Comparison of ENCODE assay signal across 21 mouse cellular contexts in genomic region chr14:102880658-102881083, GRCm38 (mm10).
A peak's percentile ranks its signal among the peaks of the same experiment; 100 is the strongest.
DNase-seq lines count a peak whose midpoint lies in the region; ATAC-seq lines count a peak whose summit lies in the region.
"Had no signal": no experiment of that assay in that cellular context is flagged by ENCODE, and none has a peak within 500 bp of the region (broad histone marks: within the 10 kb centered on the region; RNA-seq: fewer than 3 reads in every experiment).

No protein-coding gene starts in this region.

- no peak for ATAC-seq in embryonic facial prominence, embryonic 12.5 days (ENCODE audit: insufficient number of reproducible peaks, insufficient read depth, low FRiP score, low TSS enrichment)
- peak; percentile 75 for ATAC-seq in kidney, embryonic 15.5 days (replicated peaks; ENCODE audit: low FRiP score)
- ATAC-seq in lung, embryonic 16.5 days (ENCODE audit: low read depth): peak; percentile 41
- no peak for ATAC-seq in frontal cortex, adult (ENCODE audit: low TSS enrichment)
- ATAC-seq: forebrain, embryonic 16.5 days had no signal

- H3K9ac ChIP-seq in embryonic facial prominence, embryonic 12.5 days: no peak overlapping the region
- H3K9ac ChIP-seq in kidney, embryonic 15.5 days: no peak overlapping the region
- no peak overlapping the region for H3K9ac ChIP-seq in lung, embryonic 16.5 days (ENCODE audit: low read length)
- H3K9ac ChIP-seq: heart, embryonic 12.5 days; hindbrain, embryonic 14.5 days; neural tube, embryonic 13.5 days had no signal

- no peak for DNase-seq in embryonic facial prominence, embryonic 10.5 days (ENCODE audit: low spot score)
- DNase-seq in kidney, adult 9 months: no peak
- DNase-seq in lung, postnatal 14 days: no peak
- DNase-seq in thymus, postnatal 25 days: no peak
- DNase-seq: adrenal gland, adult 8-10 months; cerebellum, adult 18-20 months; gastrocnemius, postnatal 10 days; liver; lung, adult 18-20 months; right cerebral cortex, postnatal 25 days; thymus, adult 18-20 months had no signal

- H3K27ac ChIP-seq in embryonic facial prominence, embryonic 12.5 days: peak overlapping the region; percentile 51; the same call in 1 of the 2 replicates
- no peak overlapping the region for H3K27ac ChIP-seq in embryonic facial prominence, embryonic 10.5 days (replicated peaks)
- peak overlapping the region; percentile 59 for H3K27ac ChIP-seq in kidney, embryonic 15.5 days
- no peak overlapping the region for H3K27ac ChIP-seq in lung, embryonic 16.5 days (ENCODE audit: low read length)
- H3K27ac ChIP-seq: hindbrain, embryonic 14.5 days; neural tube, embryonic 13.5 days had no signal

- H3K4me1 ChIP-seq in embryonic facial prominence, embryonic 12.5 days: peaks cover 3% of the 10 kb centered on the region; the same call in 1 of the 2 replicates
- H3K4me1 ChIP-seq in embryonic facial prominence, embryonic 10.5 days: no peaks in the 10 kb centered on the region
- 0 out of 2 replicates have a peak, but pooled peaks cover 6% of the 10 kb centered on the region for H3K4me1 ChIP-seq in kidney, embryonic 15.5 days
- peaks cover 7% of the 10 kb centered on the region for H3K4me1 ChIP-seq in lung, embryonic 16.5 days (replicated peaks; ENCODE audit: control insufficient read depth, insufficient read depth, low read length)
- H3K4me1 ChIP-seq: heart, embryonic 12.5 days had no signal

- WGBS in embryonic facial prominence, embryonic 12.5 days: 60% methylated on average over 1 of the region's 1 CpGs
- WGBS in embryonic facial prominence, embryonic 10.5 days: 63% methylated on average over 1 of the region's 1 CpGs
- WGBS in kidney, embryonic 15.5 days: 61% methylated on average over 1 of the region's 1 CpGs
- 47% methylated on average over 1 of the region's 1 CpGs for WGBS in lung, embryonic 16.5 days

- no peaks in the 10 kb centered on the region for H3K27me3 ChIP-seq in embryonic facial prominence, embryonic 12.5 days
- no peaks in the 10 kb centered on the region for H3K27me3 ChIP-seq in embryonic facial prominence, embryonic 10.5 days (replicated peaks; ENCODE audit: low read depth, poor library complexity, severe bottlenecking)
- no peaks in the 10 kb centered on the region for H3K27me3 ChIP-seq in kidney, embryonic 15.5 days
- H3K27me3 ChIP-seq in lung, embryonic 16.5 days (ENCODE audit: control insufficient read depth, insufficient read depth, low read depth, low read length): no peaks in the 10 kb centered on the region
- H3K27me3 ChIP-seq: heart, embryonic 12.5 days; megakaryocyte, embryonic 14.5 days; neural tube, embryonic 13.5 days had no signal

- H3K4me3 ChIP-seq in embryonic facial prominence, embryonic 12.5 days: no peak overlapping the region
- no peak overlapping the region for H3K4me3 ChIP-seq in embryonic facial prominence, embryonic 10.5 days
- no peak overlapping the region for H3K4me3 ChIP-seq in kidney, embryonic 15.5 days (replicated peaks)
- no peak overlapping the region for H3K4me3 ChIP-seq in lung, embryonic 16.5 days (ENCODE audit: low read length)
- H3K4me3 ChIP-seq: erythroblast, embryonic 14.5 days; heart, embryonic 12.5 days; megakaryocyte, embryonic 14.5 days; neural tube, embryonic 13.5 days had no signal

- no peak overlapping the region for H3K4me2 ChIP-seq in embryonic facial prominence, embryonic 12.5 days (replicated peaks)
- no peak overlapping the region for H3K4me2 ChIP-seq in kidney, embryonic 15.5 days
- H3K4me2 ChIP-seq in lung, embryonic 16.5 days (ENCODE audit: low read depth, low read length): no peak overlapping the region
- H3K4me2 ChIP-seq: heart, embryonic 12.5 days; hindbrain, embryonic 14.5 days; neural tube, embryonic 13.5 days had no signal

- no peaks in the 10 kb centered on the region for H3K36me3 ChIP-seq in embryonic facial prominence, embryonic 12.5 days
- no peaks in the 10 kb centered on the region for H3K36me3 ChIP-seq in embryonic facial prominence, embryonic 10.5 days (replicated peaks)
- H3K36me3 ChIP-seq in kidney, embryonic 15.5 days: no peaks in the 10 kb centered on the region
- no peaks in the 10 kb centered on the region for H3K36me3 ChIP-seq in lung, embryonic 16.5 days (ENCODE audit: control insufficient read depth, insufficient read depth, low read length)
- H3K36me3 ChIP-seq: heart, embryonic 12.5 days; neural tube, embryonic 13.5 days had no signal

- H3K9me3 ChIP-seq in embryonic facial prominence, embryonic 12.5 days: no peaks in the 10 kb centered on the region
- no peaks in the 10 kb centered on the region for H3K9me3 ChIP-seq in embryonic facial prominence, embryonic 10.5 days
- no peaks in the 10 kb centered on the region for H3K9me3 ChIP-seq in kidney, embryonic 15.5 days (replicated peaks)
- no peaks in the 10 kb centered on the region for H3K9me3 ChIP-seq in lung, embryonic 16.5 days (ENCODE audit: control insufficient read depth, low read length)
- H3K9me3 ChIP-seq: heart, embryonic 12.5 days; megakaryocyte, embryonic 14.5 days; neural tube, embryonic 13.5 days had no signal

Comparison
In these comparisons a context has a peak if more than half of its experiments do, and no peak if none do; other contexts are left out.
1. H3K27ac ChIP-seq: peak in embryonic facial prominence, embryonic 12.5 days (single experiment) and kidney, embryonic 15.5 days (single experiment); none in embryonic facial prominence, embryonic 10.5 days (single experiment) and lung, embryonic 16.5 days (single experiment).
2. ATAC-seq: peak in kidney, embryonic 15.5 days (single experiment) and lung, embryonic 16.5 days (single experiment); none in embryonic facial prominence, embryonic 12.5 days (single experiment) and frontal cortex, adult (single experiment).